Mouse (Mus musculus): ENCODE data around the gene Necab2. TPM values are rescaled to one million over a fixed set of nuclear protein-coding genes. Genes with fewer than 3 reads are reported as not detected.

Necab2 gene
- polyA plus RNA-seq, 1 experiment from 2014 or later, result 2.8 TPM

- Histone ChIP-seq H3K9ac (ENCODE audit: low read length) (no peak overlapping the region), H3K4me3 (ENCODE audit: low read depth, low read length) (no peak overlapping the region), H3K4me2 (ENCODE audit: low read depth, severe bottlenecking) (no peak overlapping the region), H3K9me3 (ENCODE audit: control insufficient read depth, low read length) (no peaks in the 10 kb centered on the region), H3K36me3 (ENCODE audit: control insufficient read depth, insufficient read depth, low read length) (no peaks in the 10 kb centered on the region), H3K4me1 (ENCODE audit: control insufficient read depth, insufficient read depth, low read length) (peaks cover 13% of the 10 kb centered on the region; the same call in 1 of the 2 replicates), H3K27ac (replicated peaks; ENCODE audit: low read depth, low read length) (no peak overlapping the region), H3K27me3 (ENCODE audit: control insufficient read depth, insufficient read depth, low read length) (no peaks in the 10 kb centered on the region)
- ATAC-seq (ENCODE audit: insufficient number of reproducible peaks, low FRiP score, low TSS enrichment, low read depth) (no peak), DNase-seq (ENCODE audit: low spot score) (no peak)
- WGBS, result 84% methylated on average over 2 of the region's 2 CpGs
Observed at GRCm38 (mm10) chr8:119439424-119439823, 7.1 kb upstream of the Necab2 start.

DNA sequence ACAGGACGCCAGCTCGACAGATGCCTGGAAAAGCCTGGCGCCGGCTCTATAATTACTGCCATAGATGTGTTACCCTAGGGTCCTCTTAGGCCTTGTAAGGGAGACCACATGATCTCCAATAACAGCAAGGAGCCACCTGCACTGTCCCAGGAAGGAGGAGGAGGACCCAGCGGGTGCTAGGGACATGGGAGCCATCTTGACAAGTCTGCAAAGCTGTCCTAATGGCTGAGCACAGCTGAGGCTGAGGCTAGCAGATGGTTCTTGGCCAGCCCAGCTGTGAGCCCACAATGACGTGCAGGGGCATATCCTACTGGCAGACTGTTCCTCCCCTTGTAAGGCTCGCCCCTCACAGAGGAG lies 6.6 kb upstream of the Necab2 start:
- no peaks in the 10 kb centered on the region for H3K27me3 ChIP-seq (ENCODE audit: control insufficient read depth, insufficient read depth, low read length)
- H3K36me3 ChIP-seq (ENCODE audit: control insufficient read depth, insufficient read depth, low read length), result no peaks in the 10 kb centered on the region
- WGBS, result 74% methylated on average over 7 of the region's 7 CpGs
- ATAC-seq (ENCODE audit: insufficient number of reproducible peaks, low FRiP score, low TSS enrichment, low read depth) (no peak), DNase-seq (ENCODE audit: low spot score) (no peak)
- no peak overlapping the region for H3K9ac ChIP-seq (ENCODE audit: low read length)
- no peaks in the 10 kb centered on the region for H3K9me3 ChIP-seq (ENCODE audit: control insufficient read depth, low read length)
- no peak overlapping the region for H3K4me2 ChIP-seq (ENCODE audit: low read depth, severe bottlenecking)
- H3K4me1 ChIP-seq (ENCODE audit: control insufficient read depth, insufficient read depth, low read length), result peaks cover 13% of the 10 kb centered on the region; the same call in 1 of the 2 replicates
- no peak overlapping the region for H3K4me3 ChIP-seq (ENCODE audit: low read depth, low read length)
- H3K27ac ChIP-seq (replicated peaks; ENCODE audit: low read depth, low read length), result no peak overlapping the region

- ATAC-seq (ENCODE audit: insufficient number of reproducible peaks, low FRiP score, low TSS enrichment, low read depth), result peak; percentile 58; the same call in 1 of the 2 replicates
- WGBS, result 14% methylated on average over 16 of the region's 16 CpGs
- Histone ChIP-seq H3K4me3 (ENCODE audit: low read depth, low read length) (no peak overlapping the region), H3K27me3 (ENCODE audit: control insufficient read depth, insufficient read depth, low read length) (no peaks in the 10 kb centered on the region), H3K9ac (ENCODE audit: low read length) (no peak overlapping the region), H3K27ac (replicated peaks; ENCODE audit: low read depth, low read length) (no peak overlapping the region), H3K9me3 (ENCODE audit: control insufficient read depth, low read length) (no peaks in the 10 kb centered on the region), H3K4me2 (ENCODE audit: low read depth, severe bottlenecking) (peak overlapping the region; percentile 31), H3K36me3 (ENCODE audit: control insufficient read depth, insufficient read depth, low read length) (no peaks in the 10 kb centered on the region), H3K4me1 (ENCODE audit: control insufficient read depth, insufficient read depth, low read length) (peaks cover 13% of the 10 kb centered on the region; the same call in 1 of the 2 replicates)
- DNase-seq (ENCODE audit: low spot score), result peak; percentile 87
Observed at GRCm38 (mm10) chr8:119440250-119440951, 6.1 kb upstream of the Necab2 start.

- Histone ChIP-seq H3K27ac (replicated peaks; ENCODE audit: low read depth, low read length) (no peak overlapping the region), H3K36me3 (ENCODE audit: control insufficient read depth, insufficient read depth, low read length) (no peaks in the 10 kb centered on the region), H3K4me2 (ENCODE audit: low read depth, severe bottlenecking) (0 out of 2 replicates have a peak overlapping the region, but pooled peaks have one; percentile 31), H3K4me3 (ENCODE audit: low read depth, low read length) (no peak overlapping the region), H3K9me3 (ENCODE audit: control insufficient read depth, low read length) (no peaks in the 10 kb centered on the region), H3K4me1 (ENCODE audit: control insufficient read depth, insufficient read depth, low read length) (peaks cover 13% of the 10 kb centered on the region; the same call in 1 of the 2 replicates), H3K9ac (ENCODE audit: low read length) (no peak overlapping the region), H3K27me3 (ENCODE audit: control insufficient read depth, insufficient read depth, low read length) (no peaks in the 10 kb centered on the region)
- 59% methylated on average over 1 of the region's 1 CpGs for WGBS
- no peak for DNase-seq (ENCODE audit: low spot score)
- peak; percentile 32; the same call in 1 of the 2 replicates for ATAC-seq (ENCODE audit: insufficient number of reproducible peaks, low FRiP score, low TSS enrichment, low read depth)
Observed at GRCm38 (mm10) chr8:119440952-119441270, 5.6 kb upstream of the Necab2 start.

GRCm38 (mm10) chr8:119442013-119442412 lies 4.5 kb upstream of the Necab2 start:
- WGBS, result 64% methylated on average over 5 of the region's 5 CpGs
- H3K27me3 ChIP-seq (ENCODE audit: control insufficient read depth, insufficient read depth, low read length), result no peaks in the 10 kb centered on the region; the same call in 1 of the 2 replicates
- H3K4me1 ChIP-seq (ENCODE audit: control insufficient read depth, insufficient read depth, low read length), result peaks cover 13% of the 10 kb centered on the region
- DNase-seq (ENCODE audit: low spot score) (no peak), ATAC-seq (ENCODE audit: insufficient number of reproducible peaks, low FRiP score, low TSS enrichment, low read depth) (no peak)
- H3K4me3 ChIP-seq (ENCODE audit: low read depth, low read length), result no peak overlapping the region
- H3K4me2 ChIP-seq (ENCODE audit: low read depth, severe bottlenecking), result no peak overlapping the region
- no peak overlapping the region for H3K9ac ChIP-seq (ENCODE audit: low read length)
- H3K9me3 ChIP-seq (ENCODE audit: control insufficient read depth, low read length), result no peaks in the 10 kb centered on the region
- H3K27ac ChIP-seq (replicated peaks; ENCODE audit: low read depth, low read length), result no peak overlapping the region
- H3K36me3 ChIP-seq (ENCODE audit: control insufficient read depth, insufficient read depth, low read length), result no peaks in the 10 kb centered on the region

- no peaks in the 10 kb centered on the region for H3K36me3 ChIP-seq (ENCODE audit: control insufficient read depth, insufficient read depth, low read length)
- no peak for DNase-seq (ENCODE audit: low spot score)
- ATAC-seq (ENCODE audit: insufficient number of reproducible peaks, low FRiP score, low TSS enrichment, low read depth), result no peak
- H3K9ac ChIP-seq (ENCODE audit: low read length), result no peak overlapping the region
- H3K9me3 ChIP-seq (ENCODE audit: control insufficient read depth, low read length), result no peaks in the 10 kb centered on the region
- WGBS, result 90% methylated on average over 8 of the region's 8 CpGs
- no peak overlapping the region for H3K4me3 ChIP-seq (ENCODE audit: low read depth, low read length)
- no peak overlapping the region for H3K27ac ChIP-seq (replicated peaks; ENCODE audit: low read depth, low read length)
- H3K27me3 ChIP-seq (ENCODE audit: control insufficient read depth, insufficient read depth, low read length), result peaks cover 9% of the 10 kb centered on the region
- no peak overlapping the region for H3K4me2 ChIP-seq (ENCODE audit: low read depth, severe bottlenecking)
- peaks cover 9% of the 10 kb centered on the region; the same call in 1 of the 2 replicates for H3K4me1 ChIP-seq (ENCODE audit: control insufficient read depth, insufficient read depth, low read length)
Observed at GRCm38 (mm10) chr8:119442970-119443369, 3.5 kb upstream of the Necab2 start.

- Histone ChIP-seq H3K9me3 (ENCODE audit: control insufficient read depth, low read length) (no peaks in the 10 kb centered on the region), H3K4me2 (ENCODE audit: low read depth, severe bottlenecking) (peak overlapping the region; percentile 85), H3K4me1 (ENCODE audit: control insufficient read depth, insufficient read depth, low read length) (peaks cover 2% of the 10 kb centered on the region; the same call in 1 of the 2 replicates), H3K36me3 (ENCODE audit: control insufficient read depth, insufficient read depth, low read length) (no peaks in the 10 kb centered on the region), H3K27me3 (ENCODE audit: control insufficient read depth, insufficient read depth, low read length) (peaks cover 18% of the 10 kb centered on the region), H3K4me3 (ENCODE audit: low read depth, low read length) (peak overlapping the region; percentile 57), H3K9ac (ENCODE audit: low read length) (peak overlapping the region; percentile 76), H3K27ac (replicated peaks; ENCODE audit: low read depth, low read length) (no peak overlapping the region)
- WGBS, result under 1% methylated on average over 42 of the region's 80 CpGs
- no peak for ATAC-seq (ENCODE audit: insufficient number of reproducible peaks, low FRiP score, low TSS enrichment, low read depth)
- DNase-seq (ENCODE audit: low spot score), result peak; percentile 56
Observed at GRCm38 (mm10) chr8:119446990-119447780, 666 bp downstream of the Necab2 start.

DNA sequence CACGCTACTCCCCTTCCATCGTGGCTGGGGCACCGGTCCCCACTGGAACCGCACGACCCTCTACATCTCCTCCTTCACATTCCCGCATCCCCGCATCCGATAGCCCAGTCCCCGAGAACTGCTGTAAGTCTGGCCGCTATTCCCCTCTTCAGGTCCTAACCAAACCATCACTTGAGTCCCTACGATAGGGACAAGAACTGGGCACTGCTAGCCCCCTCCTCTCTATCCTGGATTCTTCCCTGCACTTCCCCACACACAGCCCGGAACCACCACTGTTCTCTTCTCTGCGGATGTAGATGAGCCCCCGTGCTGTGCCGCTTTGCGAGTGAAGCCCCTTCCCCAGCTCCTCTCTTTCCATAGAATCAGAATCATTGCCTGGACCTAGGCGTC lies 1.3 kb downstream of the Necab2 start:
- WGBS, result 1% methylated on average over 17 of the region's 17 CpGs

More for the DNA sequence above, 1.3 kb downstream of the Necab2 start:
- peak overlapping the region; percentile 57 for H3K4me3 ChIP-seq (ENCODE audit: low read depth, low read length)
- H3K4me2 ChIP-seq (ENCODE audit: low read depth, severe bottlenecking), result peak overlapping the region; percentile 85
- no peak overlapping the region; the same call in 1 of the 2 replicates for H3K9ac ChIP-seq (ENCODE audit: low read length)
- H3K27me3 ChIP-seq (ENCODE audit: control insufficient read depth, insufficient read depth, low read length), result peaks cover 18% of the 10 kb centered on the region
- no peaks in the 10 kb centered on the region for H3K36me3 ChIP-seq (ENCODE audit: control insufficient read depth, insufficient read depth, low read length)
- no peak overlapping the region for H3K27ac ChIP-seq (replicated peaks; ENCODE audit: low read depth, low read length)
- no peaks in the 10 kb centered on the region for H3K9me3 ChIP-seq (ENCODE audit: control insufficient read depth, low read length)
- ATAC-seq (ENCODE audit: insufficient number of reproducible peaks, low FRiP score, low TSS enrichment, low read depth) (no peak), DNase-seq (ENCODE audit: low spot score) (no peak)
- peaks cover 2% of the 10 kb centered on the region; the same call in 1 of the 2 replicates for H3K4me1 ChIP-seq (ENCODE audit: control insufficient read depth, insufficient read depth, low read length)
